Mouse (Mus musculus) layer of hippocampus, adult 2 months (tissue): Measurements from ENCODE around the gene Ppib. TPM values are rescaled to one million over a fixed set of nuclear protein-coding genes. Genes with fewer than 3 reads are reported as not detected.

Source experiments
- DNase-seq, 2 experiments: peaks; one replicate each; pipeline ENCODE4 v3.0.0; 2022; ENCODE audit warnings: low spot score in 2 of 2
- H3K27ac ChIP-seq: fragments of 200-600 bp; 2 replicates; pipeline ENCODE4 v1.8.1; 2022
- H3K4me3 ChIP-seq: fragments of 200-600 bp; 2 replicates; pipeline ENCODE4 v1.8.1; 2022; ENCODE audit warnings: mild to moderate bottlenecking
- CTCF ChIP-seq: fragments of 200-600 bp; conservative IDR thresholded peaks from 2 replicates; pipeline ENCODE4 v1.8.1; 2022; ENCODE audit warnings: antibody characterized with exemption, mild to moderate bottlenecking, moderate library complexity
- total RNA-seq, 2 experiments: library from RNA; stranded (reverse); gene quantifications; 2 replicates each; pipeline ENCODE4 v1.2.3; 2021

Gene Ppib
- total RNA-seq, 2 experiments from 2014 or later = 195 to 201 TPM

DNA sequence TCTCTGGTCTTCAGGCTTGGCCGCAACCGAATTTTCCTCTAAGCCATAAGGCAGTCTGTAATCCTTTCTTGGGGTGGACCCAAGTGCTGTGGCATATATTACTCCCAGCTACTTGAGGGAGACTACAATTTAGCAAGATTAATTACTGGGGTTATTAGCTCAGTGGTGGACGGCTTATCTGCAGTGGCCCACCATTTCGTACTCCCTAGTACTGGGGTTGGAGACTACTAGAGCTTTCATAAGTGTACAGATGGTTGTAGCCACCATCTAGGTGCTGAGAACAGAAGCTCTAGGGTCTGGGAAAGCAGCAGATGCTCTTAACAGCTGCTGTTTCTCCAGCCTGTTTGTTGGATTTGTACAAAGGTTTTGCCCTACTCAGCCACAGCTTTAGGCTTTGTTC lies 964 bp downstream of the Ppib start:
- no peak for DNase-seq
- Histone ChIP-seq H3K27ac (peak overlapping the region; percentile 97), H3K4me3 (peak overlapping the region; percentile 73)
- TF ChIP-seq CTCF = no peak

DNA sequence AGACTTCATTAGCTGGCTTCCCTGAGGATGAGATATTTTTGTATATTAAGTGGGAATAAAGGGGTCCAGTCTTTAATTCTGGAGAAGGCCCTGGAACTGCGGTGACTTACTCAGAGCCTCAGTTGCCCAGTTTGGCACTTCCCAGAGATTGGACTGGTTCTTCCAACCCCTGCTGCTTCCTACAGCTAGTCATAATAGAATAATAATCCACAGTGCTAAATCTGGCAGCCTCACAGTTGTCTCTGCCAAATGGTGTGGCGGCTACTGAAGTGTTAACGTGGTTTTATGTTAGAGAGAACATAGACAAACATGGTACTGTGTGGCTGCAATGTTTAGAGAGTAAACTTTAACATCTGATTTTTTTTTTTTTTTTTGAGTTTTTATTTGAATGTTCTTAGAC lies 1.6 kb downstream of the Ppib start:
- H3K4me3 ChIP-seq = peak overlapping the region; percentile 73
- no peak for DNase-seq
- no peak for TF ChIP-seq CTCF
- H3K27ac ChIP-seq = peak overlapping the region; percentile 97

DNA sequence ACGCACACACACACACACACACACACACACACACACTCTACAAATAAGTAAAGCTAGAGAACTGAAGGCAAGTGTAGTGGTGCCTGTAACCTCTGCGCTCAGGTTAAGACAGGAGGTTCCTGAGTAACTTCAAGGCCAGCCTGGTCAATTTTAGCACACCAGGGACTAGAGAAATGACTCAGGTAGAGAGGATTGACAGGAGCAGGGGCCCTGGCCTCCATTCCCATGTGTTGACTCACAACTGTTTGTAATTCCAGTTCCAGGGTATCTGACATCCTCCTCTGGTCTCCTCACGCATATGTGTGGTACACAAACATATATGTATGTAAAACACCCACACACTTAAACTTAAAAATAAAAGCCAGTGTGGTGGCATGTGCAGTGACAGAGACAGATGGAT lies 3.4 kb downstream of the Ppib start:
- no peak for DNase-seq
- Histone ChIP-seq H3K27ac (no peak overlapping the region), H3K4me3 (no peak overlapping the region)
- TF ChIP-seq CTCF = no peak

DNA sequence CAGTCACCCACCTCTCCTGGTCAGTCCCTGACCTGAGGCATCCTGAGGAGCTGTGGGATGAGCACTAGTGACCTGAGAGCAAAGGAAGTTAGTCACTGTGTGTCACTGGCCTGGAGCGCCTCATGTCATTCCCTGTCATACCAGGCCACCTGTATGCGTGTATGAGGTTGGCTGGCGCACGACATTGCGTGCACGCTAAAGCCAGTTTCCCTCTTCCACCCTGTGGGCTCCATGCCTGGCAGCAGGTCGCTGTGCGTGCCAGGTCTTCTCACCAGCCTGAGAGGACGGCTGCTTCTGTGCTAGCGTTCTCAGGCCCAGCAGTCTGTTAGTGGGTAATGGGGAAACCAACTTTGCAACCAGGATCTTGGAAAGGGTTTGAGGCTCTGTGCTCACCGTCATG lies 4.3 kb downstream of the Ppib start:
- no peak for DNase-seq
- H3K4me3 ChIP-seq = no peak overlapping the region
- H3K27ac ChIP-seq = no peak overlapping the region
- no peak for TF ChIP-seq CTCF

DNA sequence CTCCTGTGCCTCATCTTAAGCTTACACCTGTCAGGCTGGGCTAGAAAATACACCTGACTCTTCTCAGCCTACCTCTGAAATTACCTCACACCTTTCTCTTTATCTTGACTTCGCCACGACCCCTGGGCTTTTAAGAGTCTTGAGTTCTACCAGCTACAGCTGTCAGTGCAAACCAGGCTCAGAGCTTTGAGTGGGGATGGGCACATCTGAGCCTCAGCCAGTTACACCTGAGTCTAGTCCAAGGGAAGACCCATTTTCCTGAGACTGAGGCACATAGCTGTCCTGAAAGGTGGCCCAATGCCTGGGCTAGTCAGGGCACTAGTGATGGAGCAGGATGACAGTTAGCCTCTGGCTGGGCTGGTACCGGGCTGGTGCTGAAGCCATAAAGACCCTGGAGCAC lies 6.8 kb downstream of the Ppib start:
- Histone ChIP-seq H3K27ac (no peak overlapping the region), H3K4me3 (no peak overlapping the region)
- TF ChIP-seq CTCF = no peak
- no peak for DNase-seq

DNA sequence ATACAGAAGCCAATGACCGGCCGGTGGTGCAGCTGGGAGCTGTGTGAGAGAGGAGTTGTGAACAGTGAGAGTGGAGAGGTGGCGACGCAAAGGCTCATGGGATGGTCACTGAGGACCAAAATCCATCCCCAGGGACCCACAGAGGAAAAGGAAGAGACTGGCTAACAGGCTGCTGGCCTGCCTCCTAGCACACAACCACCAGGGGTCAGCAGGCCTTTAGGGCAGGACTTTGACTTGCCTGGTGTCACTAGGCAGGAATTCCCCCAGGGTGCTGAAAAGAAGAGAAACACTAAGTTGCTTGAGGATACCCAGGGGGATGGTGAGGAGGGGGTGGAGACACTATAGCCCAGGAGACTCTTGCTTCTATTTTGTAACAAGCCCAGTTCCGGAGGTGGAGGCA lies 7.5 kb downstream of the Ppib start:
- no peak for DNase-seq
- peak; percentile 75 for TF ChIP-seq CTCF
- Histone ChIP-seq H3K4me3 (no peak overlapping the region), H3K27ac (no peak overlapping the region)

DNA sequence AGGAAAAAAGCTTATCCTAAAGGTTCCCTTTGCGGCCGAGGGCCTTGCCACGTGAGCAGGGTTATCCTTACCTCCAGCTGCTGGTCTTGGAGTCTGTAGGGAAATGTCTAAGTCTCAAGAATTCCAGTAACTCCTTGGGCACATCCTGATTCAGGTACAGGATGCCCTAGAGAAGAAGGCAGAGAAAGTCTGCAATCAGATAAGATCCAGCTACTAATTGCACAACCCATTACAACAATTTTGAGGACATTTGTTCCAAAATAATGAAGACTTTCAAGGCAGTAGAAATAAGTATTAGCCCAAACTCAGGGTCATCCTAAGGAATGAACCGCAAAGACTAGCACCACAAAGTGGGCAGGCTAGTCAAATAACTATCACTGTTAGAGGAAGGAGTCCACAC lies 8.0 kb downstream of the Ppib start:
- TF ChIP-seq CTCF = no peak
- no peak overlapping the region for H3K4me3 ChIP-seq

DNA sequence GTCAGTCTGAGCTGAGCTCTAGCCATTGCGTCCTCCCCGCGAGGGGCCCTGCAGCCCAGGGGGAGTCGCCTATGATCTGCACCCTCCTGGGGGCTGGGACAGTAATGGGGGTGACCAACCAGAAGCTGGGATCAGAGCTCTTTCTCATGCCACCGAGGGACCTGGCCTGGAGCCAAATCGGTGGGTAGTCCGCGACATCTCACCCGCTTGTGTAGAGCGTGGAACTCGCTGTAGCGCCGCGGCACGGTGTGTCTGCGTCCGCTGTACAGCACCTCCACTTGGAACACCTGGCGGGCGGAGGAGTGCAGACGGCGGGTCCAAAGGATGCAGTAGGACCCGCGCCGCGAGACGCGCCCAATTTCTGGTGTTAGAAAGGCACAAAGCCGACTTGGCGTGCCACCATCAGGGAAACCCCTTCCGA lies 9.0 kb downstream of the Ppib start:
- H3K27ac ChIP-seq = peak overlapping the region; percentile 43
- no peak for DNase-seq
- no peak for TF ChIP-seq CTCF
- peak overlapping the region; percentile 63 for H3K4me3 ChIP-seq

More for the DNA sequence above, 8.0 kb downstream of the Ppib start:
- no peak overlapping the region for H3K27ac ChIP-seq
- no peak for DNase-seq

DNA sequence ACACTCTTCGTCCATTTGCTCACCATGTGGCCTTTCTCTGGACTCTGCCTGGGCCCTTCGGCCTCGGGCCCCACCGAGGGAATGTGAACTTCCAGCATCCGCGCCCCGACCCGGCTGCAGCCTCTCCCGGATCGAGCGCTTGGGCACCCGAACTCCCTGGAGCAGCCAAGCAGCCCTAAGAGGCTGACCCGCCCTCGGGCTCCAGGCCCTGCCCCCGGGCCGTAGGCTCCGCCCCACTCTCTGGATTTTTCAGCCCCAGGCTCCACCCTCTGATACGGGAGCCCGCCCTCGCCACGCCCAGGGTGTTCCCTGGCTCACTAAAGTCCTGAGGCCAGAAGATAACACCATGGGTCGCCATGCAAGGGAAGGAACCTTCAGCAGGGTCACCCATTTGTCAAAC lies 9.6 kb downstream of the Ppib start, which contains the start of gene Snx22:
Gene Snx22, minus strand, starts transcription at position 137 of the 400 bp plus-strand sequence.
- H3K4me3 ChIP-seq = peak within 1 kb of the TSS; percentile 63
- peak; percentile 67 to 70 for DNase-seq
- no peak for TF ChIP-seq CTCF
- peak within 1 kb of the TSS; percentile 43 for H3K27ac ChIP-seq

DNA sequence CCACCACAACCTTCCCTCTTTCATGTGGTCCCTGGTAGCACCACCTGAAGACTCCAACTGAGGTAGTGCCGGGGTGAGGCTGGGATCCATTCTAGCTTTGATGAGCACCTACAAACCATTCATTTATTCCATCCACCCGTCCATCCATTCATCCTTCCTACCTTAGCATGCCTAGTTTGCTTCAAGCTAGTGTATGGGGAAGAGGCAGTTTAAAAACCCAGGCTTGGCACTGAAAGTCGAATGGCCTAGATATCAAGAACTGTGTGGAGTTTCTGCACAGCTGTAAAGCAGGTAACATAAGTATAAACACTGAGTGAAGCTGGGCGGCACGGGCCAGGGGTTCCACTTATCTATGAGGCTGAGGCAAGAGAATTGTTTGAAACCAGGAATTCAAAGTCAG lies 10.1 kb downstream of the Ppib start:
- Histone ChIP-seq H3K27ac (no peak overlapping the region), H3K4me3 (no peak overlapping the region)
- no peak for DNase-seq
- no peak for TF ChIP-seq CTCF

DNA sequence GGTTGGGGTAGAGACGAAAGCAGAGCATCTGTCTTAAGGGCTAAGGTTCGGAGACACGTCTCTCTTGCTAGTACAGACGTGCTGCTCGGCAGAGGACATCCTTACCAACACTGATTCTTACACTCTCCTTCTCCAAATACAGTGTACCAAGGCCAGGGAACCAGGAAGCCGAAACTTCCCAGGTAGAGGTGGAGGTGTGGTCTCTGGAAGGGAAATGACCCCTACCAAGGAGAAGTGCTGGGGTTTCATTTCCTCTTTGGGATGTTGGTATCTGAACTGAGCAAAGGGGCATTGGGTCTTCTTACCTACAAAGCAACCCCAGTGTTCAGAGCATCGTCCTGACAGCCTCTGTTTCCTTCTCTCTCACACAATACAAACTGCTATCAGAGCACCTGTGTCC lies 12.7 kb downstream of the Ppib start:
- no peak for TF ChIP-seq CTCF
- Histone ChIP-seq H3K27ac (no peak overlapping the region), H3K4me3 (no peak overlapping the region)
- no peak for DNase-seq

DNA sequence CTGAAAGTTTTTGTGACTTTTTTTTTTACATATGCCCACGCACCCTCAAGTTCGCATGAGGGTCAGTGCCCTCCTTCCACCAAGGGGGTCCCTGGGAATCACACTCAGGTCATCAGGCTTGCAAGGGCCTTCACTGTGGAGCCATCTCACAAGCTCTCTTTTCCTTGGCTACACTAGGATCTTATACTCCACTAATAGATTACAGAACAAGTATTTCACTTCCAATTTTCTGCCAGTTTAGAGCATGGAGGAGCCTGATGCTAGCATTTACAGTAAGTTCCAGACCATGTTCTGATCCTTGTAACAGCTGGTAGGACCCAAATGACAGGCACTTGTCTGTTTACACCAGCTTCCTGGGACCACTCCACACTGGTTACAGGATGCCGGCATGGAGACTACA lies 18.1 kb downstream of the Ppib start:
- no peak overlapping the region for H3K4me3 ChIP-seq
- no peak for DNase-seq
- peak overlapping the region; percentile 46 for H3K27ac ChIP-seq
- TF ChIP-seq CTCF = no peak

DNA sequence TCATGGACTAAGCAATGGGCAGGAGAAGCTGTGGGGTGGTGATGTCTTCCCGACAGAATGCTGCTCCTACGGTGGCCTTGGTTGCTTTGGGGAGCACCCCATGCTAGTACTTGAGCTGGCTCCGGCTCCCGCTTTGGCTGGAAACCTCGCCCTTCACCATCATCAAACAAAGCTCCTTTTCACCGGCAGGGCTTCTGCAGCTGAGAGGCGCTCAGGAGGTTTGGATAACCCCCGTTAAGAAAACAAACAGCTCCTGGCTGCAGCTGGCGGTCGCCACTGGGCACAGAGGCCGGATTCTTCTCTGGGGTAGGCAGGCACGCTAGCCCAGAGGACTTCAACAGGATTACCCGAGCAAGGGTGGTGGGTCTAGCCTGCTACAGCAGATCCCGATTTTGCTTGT lies 18.5 kb downstream of the Ppib start:
- DNase-seq = no peak
- no peak overlapping the region for H3K4me3 ChIP-seq
- TF ChIP-seq CTCF = no peak; the same call in none of the 2 replicates
- peak overlapping the region; percentile 46 for H3K27ac ChIP-seq

DNA sequence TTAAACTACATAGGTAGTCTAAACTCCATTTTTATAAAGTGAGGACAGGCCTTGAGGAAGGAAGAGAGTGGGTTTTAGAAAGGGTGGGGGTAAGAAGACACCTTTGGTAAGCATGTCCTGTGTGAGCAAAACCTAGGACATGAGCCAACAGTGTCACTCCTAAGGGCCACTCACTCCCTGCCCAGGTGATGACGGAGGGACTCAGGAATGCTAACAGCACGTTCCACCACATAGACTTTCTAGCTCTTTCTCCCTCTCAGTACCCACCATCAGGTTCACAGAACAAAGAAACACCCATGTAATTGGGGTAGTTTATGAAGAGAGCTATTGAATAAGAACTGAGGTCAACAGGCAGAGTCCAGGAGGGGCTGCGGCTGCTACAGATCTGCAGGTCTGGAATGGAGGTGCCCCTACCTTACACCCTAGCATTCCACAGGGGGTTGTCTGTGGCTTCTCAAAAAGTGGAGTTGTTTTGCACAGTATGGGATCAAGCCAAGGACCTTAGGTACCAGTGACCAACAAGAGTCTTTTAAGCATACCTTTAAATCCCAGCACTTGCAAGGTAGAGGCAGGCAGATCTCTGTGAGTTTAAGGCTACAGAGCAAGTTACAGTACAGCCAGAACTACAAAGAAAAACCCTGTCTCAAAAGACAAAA lies 20.9 kb downstream of the Ppib start:
- no peak overlapping the region for H3K4me3 ChIP-seq
- H3K27ac ChIP-seq = no peak overlapping the region
- TF ChIP-seq CTCF = no peak
- DNase-seq = no peak

DNA sequence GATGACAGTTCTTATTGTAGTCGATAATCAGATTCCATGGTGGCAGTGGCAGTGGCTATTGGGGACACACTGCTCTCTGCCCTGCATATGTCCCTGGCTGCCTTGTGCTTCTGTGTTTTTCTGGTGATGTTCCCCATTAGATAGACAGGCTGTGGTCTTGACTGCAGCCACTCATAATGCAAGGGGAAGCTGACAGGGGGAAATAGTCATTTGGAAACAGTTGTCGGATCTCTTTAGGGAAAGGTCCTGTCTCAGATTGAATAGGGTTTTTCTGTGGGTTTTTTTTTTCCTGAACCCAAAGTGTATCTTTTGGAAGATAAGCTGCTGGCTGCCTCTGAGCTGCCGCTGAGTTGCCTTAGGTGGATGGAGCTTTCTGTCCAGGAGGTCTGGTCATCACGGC lies 22.0 kb downstream of the Ppib start:
- Histone ChIP-seq H3K4me3 (no peak overlapping the region), H3K27ac (no peak overlapping the region)
- no peak for DNase-seq
- TF ChIP-seq CTCF = no peak
